Mouse (Mus musculus): Measurements from ENCODE around the gene Rrm2.

DNA sequence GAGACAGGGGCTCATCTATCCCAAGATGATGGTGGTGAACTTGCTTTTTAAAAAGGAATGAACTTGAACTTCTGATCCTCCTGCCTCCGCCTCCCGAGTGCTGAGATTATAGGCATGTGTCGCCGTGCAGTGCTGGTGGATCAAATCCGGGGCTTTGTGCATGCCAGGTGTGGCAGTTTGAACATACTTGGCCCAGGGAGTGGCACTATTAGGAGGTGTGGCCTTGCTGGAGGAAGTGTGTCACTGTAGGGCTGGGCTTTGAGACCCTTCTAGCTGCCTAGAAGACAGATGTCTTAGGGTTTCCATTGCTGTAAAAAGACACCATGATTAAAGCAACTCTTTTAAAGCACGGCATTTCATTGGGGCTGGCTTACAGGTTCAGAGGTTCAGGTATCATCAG is 42.5 kb downstream of the Rrm2 start:
- TF ChIP-seq CTCF (IDR thresholded peaks at IDR 0.05; ENCODE audit: insufficient read depth, low read length) = no peak
- TF ChIP-seq POLR2A (IDR thresholded peaks at IDR 0.05; ENCODE audit: borderline replicate concordance, extremely low read depth, low read depth, low read length) = no peak
